Mouse (Mus musculus) CD8-positive naive resting alpha-beta T cell, adult 57 days (primary cell): ENCODE data around the gene Gm9573. TPM values are rescaled to one million over a fixed set of nuclear protein-coding genes. Genes with fewer than 3 reads are reported as not detected.

ENCODE experiments used
- total RNA-seq: library from RNA; stranded (reverse); gene quantifications from one replicate; pipeline ENCODE4 v1.2.4, GENCODE M21; 2023

Gm9573 gene
- not detected for total RNA-seq

GRCm38 (mm10) chr17:35626537-35626936 is at the start of gene Gm9573:
Gm9573 (minus strand) TSS chr17:35626637.

DNA sequence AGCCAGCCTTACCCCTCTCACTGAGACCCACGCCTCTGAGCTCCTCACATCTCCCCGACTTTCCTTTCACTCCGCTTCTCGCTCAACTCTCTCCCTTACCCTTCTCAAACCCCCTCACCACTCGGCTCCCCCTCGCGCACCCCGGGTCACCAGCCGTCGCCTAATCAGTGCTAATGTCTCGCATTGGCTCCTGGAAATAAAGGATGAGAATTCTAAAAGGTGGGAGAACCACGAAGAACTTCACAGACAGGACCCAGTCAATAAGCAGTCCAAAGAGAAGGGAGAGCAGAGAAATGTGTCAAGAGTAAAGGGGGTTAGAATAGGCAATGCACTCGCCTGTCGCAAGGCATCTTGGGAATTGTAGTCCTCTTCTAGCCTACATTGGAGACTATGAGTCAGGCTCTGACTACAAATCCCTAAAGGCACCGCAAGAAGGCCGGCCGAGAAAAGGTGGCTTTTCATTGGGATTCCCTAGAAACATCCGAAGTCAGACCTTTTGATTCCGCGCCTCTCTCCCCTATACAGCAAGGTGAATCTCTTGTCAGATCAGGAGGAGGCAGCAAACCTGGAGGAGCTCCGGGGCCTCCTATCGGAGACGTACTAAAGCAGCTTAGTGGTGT is 47.1 kb upstream of the Gm9573 start, which contains the start of gene Gtf2h4:
TSS of gene Gtf2h4 (minus strand) at position 324 of the 620 bp plus-strand sequence.

DNA sequence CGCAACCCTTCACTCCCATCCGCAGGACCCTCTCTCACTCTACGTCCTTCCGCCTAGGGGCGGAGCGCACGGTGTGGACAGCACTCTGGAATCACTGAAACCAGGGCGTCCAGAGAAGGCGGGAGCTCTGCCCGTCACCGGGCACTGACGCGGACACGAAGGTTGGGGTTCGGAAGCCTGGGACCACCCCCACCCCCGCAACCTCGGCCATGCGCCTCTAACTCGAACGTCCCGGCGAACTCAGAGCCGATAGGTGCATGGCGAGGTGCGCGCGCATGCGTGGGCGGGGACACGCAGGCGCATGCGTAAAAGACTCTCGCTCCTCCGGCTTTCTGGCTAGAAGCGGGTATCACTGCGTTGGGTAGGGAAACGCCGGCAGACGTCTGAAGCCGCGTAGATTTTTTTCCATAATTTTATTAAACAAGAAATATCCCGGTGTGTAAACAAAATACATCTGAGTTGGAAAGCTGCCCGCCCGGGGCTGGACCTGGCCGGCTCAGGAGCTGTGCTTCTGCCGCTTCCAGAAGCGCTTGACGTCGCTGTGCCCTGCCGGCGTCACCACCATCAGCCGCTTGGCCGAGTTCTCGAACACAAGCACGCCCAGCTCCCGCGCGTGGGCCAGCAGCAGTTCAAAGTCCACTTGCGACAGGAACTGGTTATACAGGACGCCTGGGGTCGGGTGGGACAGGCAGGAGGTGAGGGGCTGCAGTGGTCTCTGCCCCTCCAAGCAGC is 41.1 kb upstream of the Gm9573 start, which contains the start of gene Vars2:
TSS of gene Vars2 (minus strand) at position 259 of the 732 bp plus-strand sequence.

DNA sequence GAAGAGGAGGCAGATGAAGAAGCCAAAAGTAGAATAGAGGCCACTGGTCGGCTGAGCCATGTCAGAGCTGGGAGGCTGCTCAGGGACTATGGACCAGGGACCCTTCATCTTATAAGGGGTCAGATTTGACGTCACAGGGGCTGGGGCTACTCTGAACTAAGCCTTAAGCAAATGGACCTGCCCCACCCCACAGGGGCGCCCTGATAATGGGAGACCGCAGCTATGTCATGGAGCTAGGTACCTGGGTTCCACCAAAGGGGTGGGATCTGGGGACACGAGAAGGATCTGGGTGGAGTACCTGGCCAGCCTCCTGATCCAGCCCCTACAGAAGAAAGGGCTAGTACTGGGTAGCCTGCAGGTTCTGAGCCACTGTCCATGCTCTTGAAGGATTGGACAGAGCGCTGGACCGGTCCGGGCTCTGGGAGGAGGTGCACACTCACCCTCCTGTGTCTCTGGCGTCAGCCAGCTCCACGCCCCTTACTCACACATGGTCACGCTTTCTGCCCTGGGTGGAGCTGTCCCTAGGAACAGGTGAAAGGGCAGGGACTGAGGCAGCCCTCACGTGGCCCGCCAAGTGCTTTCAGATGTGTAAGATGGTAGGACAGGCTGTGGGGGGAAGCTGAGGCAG is 17.3 kb upstream of the Gm9573 start, which contains the start of gene Mucl3:
TSS of gene Mucl3 (minus strand) at position 87 of the 628 bp plus-strand sequence.

GRCm38 (mm10) chr17:35601249-35601648 is 25.2 kb downstream of the Gm9573 start, which contains the start of gene Sfta2:
Sfta2 (plus strand) TSS chr17:35601549.

Other genes starting within 250 kb of the Gm9573 start
- 491 TPM for gene H2-Q4, start 247.0 kb downstream of the Gm9573 start, total RNA-seq
- 143 TPM for gene H2-Q6, start 201.8 kb downstream of the Gm9573 start, total RNA-seq
- 493 TPM for gene H2-Q7, start 187.5 kb downstream of the Gm9573 start, total RNA-seq
- gene H2-Q10, start 156.5 kb downstream of the Gm9573 start, total RNA-seq = 62.6 TPM
- gene Pou5f1, start 120.6 kb downstream of the Gm9573 start, total RNA-seq = 1.3 TPM
- 6.7 TPM for gene Tcf19, start 109.8 kb downstream of the Gm9573 start, total RNA-seq
- gene Cchcr1, start 109.5 kb downstream of the Gm9573 start, total RNA-seq = 12.5 TPM
- not detected for gene Psors1c2, start 93.4 kb downstream of the Gm9573 start, total RNA-seq
- not detected for gene Cdsn, start 74.5 kb downstream of the Gm9573 start, total RNA-seq
- not detected for gene 2300002M23Rik, start 59.2 kb downstream of the Gm9573 start, total RNA-seq
- not detected for gene Sfta2, start 25.1 kb downstream of the Gm9573 start, total RNA-seq
- gene Mucl3, start 17.1 kb upstream of the Gm9573 start, total RNA-seq = not detected
- gene Vars2, start 41.0 kb upstream of the Gm9573 start, total RNA-seq = 45.6 TPM
- gene Gtf2h4, start 47.1 kb upstream of the Gm9573 start, total RNA-seq = 15.9 TPM
- 10.0 TPM for gene Ddr1, start 78.0 kb upstream of the Gm9573 start, total RNA-seq
- gene Ier3, start 195.0 kb upstream of the Gm9573 start, total RNA-seq = 10.8 TPM
- gene Flot1, start 196.6 kb upstream of the Gm9573 start, total RNA-seq = 52.4 TPM
- 692 TPM for gene Tubb5, start 211.7 kb upstream of the Gm9573 start, total RNA-seq
- 76.2 TPM for gene Mdc1, start 214.9 kb upstream of the Gm9573 start, total RNA-seq
- 16.8 TPM for gene Nrm, start 234.7 kb upstream of the Gm9573 start, total RNA-seq
- 239 TPM for gene Ppp1r18, start 239.0 kb upstream of the Gm9573 start, total RNA-seq